Comparison of ENCODE assay signal across 27 mouse cellular contexts in the genomic region with DNA sequence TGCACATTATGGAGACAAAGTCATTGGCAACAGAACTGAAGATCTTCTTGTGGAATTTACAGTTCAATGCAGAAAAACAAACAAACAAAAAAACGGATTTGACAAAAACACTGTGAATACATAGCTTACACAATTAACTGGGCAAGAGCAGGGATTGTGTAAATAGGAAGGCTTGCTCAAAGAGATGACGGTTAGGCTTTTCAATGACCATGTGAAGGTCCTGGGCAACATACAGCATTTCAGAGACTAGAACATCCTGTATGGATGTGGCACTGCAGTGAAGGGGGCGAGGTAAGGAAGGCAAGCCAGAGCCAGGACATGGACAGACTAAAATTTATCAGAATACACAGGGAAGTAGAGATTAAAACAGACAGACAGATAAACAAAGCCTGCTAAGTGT. TPM values are rescaled to one million over a fixed set of nuclear protein-coding genes. Genes with fewer than 3 reads are reported as not detected.
DNase-seq lines count a peak whose midpoint lies in the region; ATAC-seq and TF ChIP-seq lines count a peak whose summit lies in the region.
"Had no signal": no experiment of that assay in that cellular context is flagged by ENCODE, and none has a peak within 500 bp of the region (broad histone marks: within the 10 kb centered on the region; RNA-seq: fewer than 3 reads in every experiment).

No protein-coding gene starts in this region.

- no peaks in the 10 kb centered on the region for H3K27me3 ChIP-seq in lung, postnatal 0 days (replicated peaks; ENCODE audit: insufficient read depth, low read length)
- H3K27me3 ChIP-seq: CH12.LX; embryonic facial prominence, embryonic 12.5 days; forebrain, embryonic 13.5 days had no signal

- no peak overlapping the region for H3K27ac ChIP-seq in lung, postnatal 0 days (ENCODE audit: low read length)
- H3K27ac ChIP-seq: embryonic facial prominence, embryonic 10.5 days; embryonic facial prominence, embryonic 12.5 days; forebrain, embryonic 13.5 days had no signal

- intact Hi-C loops in left cerebral cortex, postnatal 10 days (cut with DNase I) = no loop called here

- DNase-seq in lung, postnatal 0 days (ENCODE audit: low spot score) = peak; percentile 6
- DNase-seq in lung, adult 18-20 months = no peak
- DNase-seq in 416B (ENCODE audit: low read depth) = peak; percentile 25
- DNase-seq in Muller cell, postnatal 12 days (ENCODE audit: inconsistent ontology term) = peak; percentile 32
- no peak for DNase-seq in urinary bladder, adult 2 months (ENCODE audit: low spot score)
- DNase-seq in adrenal gland, postnatal 14 days = no peak
- DNase-seq in left cerebral cortex, postnatal 10 days (ENCODE audit: extremely low spot score in 1 of 2, low spot score in 2 of 2) = no peak
- DNase-seq: adrenal gland, adult 2 months; adrenal gland, postnatal 10 days; adrenal gland, postnatal 36 days; B cell, adult 2 months; cerebellum, adult 11-12 months; cerebellum, adult 2 months; cerebellum, adult 9-10 months; cerebellum, postnatal 10 days; cerebellum, postnatal 25 days had no signal

- no peaks in the 10 kb centered on the region for H3K36me3 ChIP-seq in lung, postnatal 0 days (ENCODE audit: insufficient read depth, low read length)

- H3K9ac ChIP-seq in lung, postnatal 0 days (replicated peaks; ENCODE audit: low read depth) = no peak overlapping the region
- H3K9ac ChIP-seq: embryonic facial prominence, embryonic 12.5 days; forebrain, embryonic 13.5 days had no signal

- no peak overlapping the region for H3K4me3 ChIP-seq in lung, postnatal 0 days (ENCODE audit: low read depth, low read length)
- H3K4me3 ChIP-seq: embryonic facial prominence, embryonic 10.5 days; embryonic facial prominence, embryonic 12.5 days; forebrain, embryonic 13.5 days had no signal

- H3K4me2 ChIP-seq in lung, postnatal 0 days (replicated peaks; ENCODE audit: low read depth, low read length) = no peak overlapping the region
- H3K4me2 ChIP-seq: embryonic facial prominence, embryonic 12.5 days; forebrain, embryonic 13.5 days had no signal

- ATAC-seq in lung, postnatal 0 days = no peak
- peak; percentile 93 for ATAC-seq in megakaryocyte, adult 5-6 weeks (ENCODE audit: poor library complexity, severe bottlenecking)
- ATAC-seq: CD4-positive, CD25-positive, alpha-beta regulatory T cell, adult 4 months; forebrain, embryonic 13.5 days; forebrain, embryonic 16.5 days had no signal

- TF ChIP-seq CTCF in lung, postnatal 0 days (IDR thresholded peaks at IDR 0.05) = no peak

- TF ChIP-seq EP300 in lung, postnatal 0 days (IDR thresholded peaks at IDR 0.05) = no peak

- WGBS in lung, postnatal 0 days = 51% methylated on average over 3 of the region's 3 CpGs

- H3K4me1 ChIP-seq in lung, postnatal 0 days (ENCODE audit: insufficient read depth, low read depth, low read length) = no peaks in the 10 kb centered on the region
- H3K4me1 ChIP-seq: embryonic facial prominence, embryonic 10.5 days; embryonic facial prominence, embryonic 12.5 days; forebrain, embryonic 13.5 days had no signal

- H3K9me3 ChIP-seq in lung, postnatal 0 days (ENCODE audit: low read length) = no peaks in the 10 kb centered on the region
- H3K9me3 ChIP-seq: embryonic facial prominence, embryonic 10.5 days; embryonic facial prominence, embryonic 12.5 days; forebrain, embryonic 13.5 days; G1E had no signal

RNA-seq across cellular contexts. Expression of gene 1700019A02Rik, which starts 2.2 kb away (rescaled TPM):
- polyA plus RNA-seq in lung, postnatal 0 days (2015; fragmentation: Nextera tagmentation; extraction: Ambion mirVana) = not detected in 2 replicates
- not detected in 2 replicates for total RNA-seq in megakaryocyte, adult 5-6 weeks (2015)
- total RNA-seq in megakaryocyte, adult 5-6 weeks (2017) = not detected in 2 replicates
- polyA plus RNA-seq in urinary bladder, adult 2 months (2012; rRNA removed) = not detected in 2 replicates
- total RNA-seq in adrenal gland, postnatal 14 days (2021) = not detected in 2 replicates
- not detected for total RNA-seq in left cerebral cortex, postnatal 10 days (2021)
- total RNA-seq: adrenal gland, adult 2 months; adrenal gland, postnatal 10 days; adrenal gland, postnatal 36 days; CH12.LX; G1E had no signal
- polyA plus RNA-seq: adrenal gland, adult 2 months; CD4-positive, CD25-positive, alpha-beta regulatory T cell, adult 4 months; cerebellum, adult 2 months; cortical plate, adult 2 months; embryonic facial prominence, embryonic 10.5 days; embryonic facial prominence, embryonic 12.5 days; embryonic facial prominence, embryonic 14.5 days; forebrain, embryonic 11.5 days; forebrain, embryonic 13.5 days; forebrain, embryonic 16.5 days; G1E had no signal

Comparison
In these comparisons a context has a peak if more than half of its experiments do, and no peak if none do; other contexts are left out.
1. DNase-seq: peak in lung, postnatal 0 days (single experiment), 416B (single experiment) and Muller cell, postnatal 12 days (single experiment); none in lung, adult 18-20 months (0 of 2), urinary bladder, adult 2 months (single experiment), adrenal gland, postnatal 14 days (single experiment) and left cerebral cortex, postnatal 10 days (0 of 2).